Mouse (Mus musculus) adipocyte (in vitro differentiated cells): Measurements from ENCODE around the gene Lmtk2.

Experiments used
- DNase-seq: peaks from one replicate; pipeline ENCODE4 v3.0.0-alpha.2; 2016; ENCODE audit warnings: low spot score

Gene Lmtk2

DNA sequence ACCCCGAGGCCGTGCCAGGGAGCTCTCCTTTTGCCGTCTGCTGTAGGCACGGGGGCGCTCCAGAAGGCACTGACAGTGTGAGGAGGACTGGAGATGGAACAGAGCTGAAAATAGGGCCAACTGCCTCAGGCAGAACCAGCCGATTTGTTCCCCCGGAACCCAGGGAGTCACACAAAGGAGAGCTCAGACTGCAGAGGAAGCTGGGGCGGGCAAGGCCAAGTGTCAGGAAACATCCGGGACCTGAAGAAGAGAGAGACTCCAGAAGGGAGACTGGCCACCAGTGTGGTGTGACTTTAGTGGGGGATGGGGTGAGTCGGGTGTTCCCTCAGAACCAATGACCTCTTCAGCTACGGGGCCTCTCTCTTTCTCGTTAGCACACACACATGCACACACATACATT, 119.1 kb downstream of the Lmtk2 start:
- DNase-seq = no peak

DNA sequence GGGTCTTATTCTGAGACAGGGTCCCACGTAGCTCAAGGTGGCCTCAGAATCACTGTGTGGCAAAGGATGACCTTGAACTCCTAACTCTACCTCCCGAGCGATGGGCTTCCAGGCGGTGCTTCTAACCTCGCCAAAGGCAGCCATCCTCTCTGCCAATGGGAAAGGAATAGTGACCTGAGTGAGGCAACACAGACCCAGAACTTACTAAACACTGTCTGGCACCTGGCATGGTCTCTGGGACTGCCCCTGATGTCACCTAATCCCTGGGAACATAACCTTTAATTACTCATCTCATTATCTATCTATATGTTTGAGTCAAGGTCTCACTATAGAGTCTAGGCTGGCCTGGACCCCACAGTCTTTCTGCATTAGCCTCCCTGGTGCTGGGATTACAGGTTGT, 119.7 kb downstream of the Lmtk2 start:
- DNase-seq = no peak

DNA sequence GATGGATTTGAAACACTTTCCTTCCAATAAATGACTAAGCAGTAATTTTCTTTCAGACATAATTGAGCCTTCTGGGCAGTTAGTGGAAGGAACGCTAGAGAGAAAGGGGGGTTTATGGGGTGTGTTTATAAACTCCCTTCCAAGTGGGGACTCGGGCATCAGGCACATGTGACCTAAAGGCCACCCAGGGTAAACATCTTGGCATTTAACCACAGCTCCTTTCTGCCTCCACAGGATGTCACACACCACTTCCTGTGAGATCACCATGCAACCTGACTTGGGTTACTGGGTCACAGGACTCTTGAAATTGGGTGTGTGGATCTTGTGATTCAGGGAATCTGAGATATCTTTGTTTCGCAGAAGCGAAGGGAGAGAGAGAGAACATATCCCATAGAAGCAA, 121.1 kb downstream of the Lmtk2 start:
- DNase-seq = peak; percentile 66

DNA sequence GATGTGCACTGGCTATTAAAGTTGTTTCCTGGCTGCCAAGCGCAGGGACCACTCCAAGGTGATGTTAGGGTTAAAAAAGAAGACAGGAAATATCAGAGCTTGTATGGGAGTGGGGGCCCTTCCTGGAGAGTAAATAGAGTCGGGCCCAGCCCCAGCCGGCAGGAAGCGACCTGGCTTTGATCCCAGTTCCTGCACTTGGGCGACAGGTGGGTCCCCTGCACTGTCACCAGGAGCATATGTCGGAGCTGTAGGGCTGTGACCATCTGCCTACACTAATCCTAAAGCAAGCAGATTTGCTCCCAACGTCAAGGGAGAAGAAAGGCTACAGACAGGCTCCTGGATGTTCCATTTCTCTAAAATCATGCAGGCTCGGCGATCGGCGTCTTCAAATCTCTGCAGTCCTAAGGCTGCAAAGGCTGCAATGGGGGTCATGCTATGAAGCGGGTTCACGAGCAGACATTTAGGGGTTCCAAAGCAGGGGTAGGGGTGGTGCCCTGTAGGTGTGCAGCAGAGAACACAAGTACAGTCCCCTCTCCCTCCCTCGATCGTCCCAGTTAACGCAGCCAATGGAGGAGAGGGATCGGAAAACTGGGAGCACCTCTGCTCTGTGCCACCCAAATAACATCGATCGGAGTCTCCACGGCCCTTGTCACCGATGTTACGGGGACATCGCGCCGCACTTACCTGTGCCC, 122.7 kb downstream of the Lmtk2 start:
- no peak for DNase-seq

DNA sequence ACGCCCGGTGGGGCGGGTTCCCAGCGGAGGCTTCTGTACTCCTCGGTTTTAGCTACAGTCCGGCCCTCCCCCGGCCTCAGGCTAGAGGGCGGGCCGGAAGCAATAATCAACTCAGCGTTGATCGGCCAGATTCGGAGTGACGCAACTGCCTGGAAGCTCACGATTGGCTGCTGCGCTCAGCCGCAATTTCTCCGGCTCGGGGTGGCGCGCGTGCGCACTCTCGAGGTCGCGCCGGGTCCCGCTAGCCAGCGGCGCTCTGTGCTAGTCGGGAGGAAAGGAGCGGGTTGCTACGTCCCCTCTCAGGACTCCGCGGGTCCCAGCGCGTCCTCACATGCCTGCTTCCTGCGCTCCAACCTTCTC, 123.2 kb downstream of the Lmtk2 start, which contains the start of gene Tecpr1:
Gene Tecpr1, minus strand, starts transcription at position 113 of the 360 bp plus-strand sequence.
- DNase-seq = peak; percentile 96

DNA sequence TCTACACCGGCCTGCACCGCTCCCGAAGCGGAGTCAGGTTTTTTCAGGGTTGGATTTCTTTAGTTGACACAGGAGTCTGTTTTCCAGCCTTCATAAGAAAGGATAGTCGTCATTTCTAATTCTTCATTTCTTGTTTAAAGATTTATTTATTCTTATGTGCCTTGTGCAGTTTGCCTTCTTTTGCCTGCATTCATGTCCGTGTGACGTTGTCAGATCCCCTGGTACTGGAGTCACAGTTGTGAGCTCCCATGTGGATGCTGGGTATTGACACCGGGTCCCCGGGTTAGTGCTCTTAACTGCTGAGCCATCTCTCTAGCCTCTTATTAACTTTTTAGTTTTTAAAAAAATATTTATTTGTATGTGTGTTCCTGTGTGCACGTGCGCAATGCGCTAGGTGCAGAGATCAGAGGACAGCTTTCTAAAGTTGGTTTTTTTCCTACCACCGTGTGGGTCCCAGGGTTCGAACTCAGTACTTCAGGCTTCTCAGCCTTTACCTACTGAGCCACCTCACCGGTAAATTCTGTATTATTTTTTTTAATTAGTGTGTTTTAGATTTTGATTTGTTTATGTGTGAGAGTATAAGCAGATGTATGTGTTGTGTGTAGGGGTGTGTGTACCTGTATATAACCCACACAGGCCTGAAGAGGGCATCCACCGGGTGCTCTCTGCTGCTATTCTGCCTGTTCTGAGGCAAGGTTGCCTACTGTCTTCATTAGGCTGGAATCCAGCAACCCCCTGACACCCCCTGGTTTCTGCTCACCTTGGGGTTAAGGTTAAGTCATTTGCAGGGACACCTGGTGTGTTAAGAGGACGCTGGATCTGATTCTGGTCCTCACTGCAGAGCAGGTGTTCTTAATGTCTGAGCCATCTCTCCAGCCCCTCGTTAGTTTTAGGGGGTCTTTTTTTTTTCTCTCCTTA, 123.9 kb downstream of the Lmtk2 start:
- no peak for DNase-seq

DNA sequence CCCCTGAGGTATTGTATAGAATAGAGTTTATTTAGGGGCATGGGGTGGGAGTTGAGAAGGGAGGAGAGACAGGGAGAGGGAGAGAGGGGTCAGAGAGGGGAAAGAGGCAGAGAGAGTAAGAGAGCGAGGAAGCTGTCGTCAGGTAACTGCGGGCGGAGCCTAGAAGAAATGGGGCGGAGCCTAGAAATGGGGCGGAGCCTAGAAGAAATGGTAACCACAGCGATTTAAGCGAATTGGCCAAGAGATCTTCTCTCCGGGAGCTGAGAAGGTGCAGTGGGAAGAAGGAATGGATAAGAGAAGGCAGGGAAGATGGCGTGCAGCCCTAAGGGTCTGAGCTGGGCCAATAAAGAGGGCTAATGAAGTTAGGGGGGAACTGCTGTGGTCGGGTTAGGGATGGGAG, 126.0 kb downstream of the Lmtk2 start:
- no peak for DNase-seq

DNA sequence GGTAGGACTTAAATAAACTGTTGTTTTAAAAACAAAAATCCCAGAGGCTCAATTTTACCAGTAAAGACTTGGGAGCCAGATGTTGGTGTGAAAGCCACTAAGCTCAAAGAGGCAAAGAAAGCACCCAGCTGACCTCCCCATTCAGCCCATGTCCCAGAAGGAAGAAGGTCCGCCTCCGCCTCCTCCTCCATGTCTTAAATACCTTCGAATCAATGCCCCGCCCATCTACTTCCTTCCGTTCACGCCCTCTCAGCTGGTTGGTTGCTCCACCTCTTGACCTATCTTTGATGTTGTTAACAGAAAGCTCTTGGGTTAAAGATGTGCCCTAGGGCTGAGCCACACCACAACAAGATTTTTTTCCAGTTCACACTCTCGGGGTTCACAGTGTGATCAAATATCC, 130.0 kb downstream of the Lmtk2 start:
- DNase-seq = no peak

DNA sequence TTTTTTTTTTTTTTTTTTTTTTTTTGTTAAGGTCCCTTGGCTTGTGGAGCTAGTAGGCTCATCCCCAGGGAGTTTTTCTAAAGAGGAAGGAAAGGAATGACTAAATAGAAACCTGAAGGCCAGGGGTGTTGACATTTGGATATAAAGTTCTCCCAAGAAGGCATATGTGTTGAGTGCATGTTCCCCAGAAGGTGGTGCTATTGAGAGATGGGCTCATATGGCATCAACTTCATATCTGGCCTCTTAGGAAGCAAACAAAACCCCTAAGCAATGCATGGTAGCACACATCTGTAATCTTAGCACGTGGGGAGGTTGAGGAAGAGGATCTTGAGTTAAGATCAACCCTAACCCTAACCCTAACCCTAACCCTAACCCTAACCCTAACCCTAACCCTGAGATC, 131.2 kb downstream of the Lmtk2 start:
- peak; percentile 68 for DNase-seq

DNA sequence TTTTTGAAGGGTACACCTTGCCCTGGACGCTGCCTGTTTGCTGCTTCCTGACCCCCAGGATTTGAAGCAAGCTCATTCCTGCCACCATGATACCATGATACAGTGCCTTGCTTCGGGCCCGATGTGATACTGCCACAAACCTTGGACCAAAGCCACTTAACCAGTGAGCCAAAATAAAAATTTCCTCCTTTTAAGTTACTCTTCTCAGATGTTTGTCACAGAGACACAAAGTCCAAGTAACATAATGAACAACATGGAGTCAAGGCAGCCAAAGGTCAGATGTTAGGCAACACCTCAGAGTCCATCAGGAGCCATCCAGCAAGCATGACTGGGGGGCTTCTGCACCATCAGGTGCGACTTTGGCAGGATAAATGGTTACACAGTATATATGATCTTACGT, 132.3 kb downstream of the Lmtk2 start:
- no peak for DNase-seq

DNA sequence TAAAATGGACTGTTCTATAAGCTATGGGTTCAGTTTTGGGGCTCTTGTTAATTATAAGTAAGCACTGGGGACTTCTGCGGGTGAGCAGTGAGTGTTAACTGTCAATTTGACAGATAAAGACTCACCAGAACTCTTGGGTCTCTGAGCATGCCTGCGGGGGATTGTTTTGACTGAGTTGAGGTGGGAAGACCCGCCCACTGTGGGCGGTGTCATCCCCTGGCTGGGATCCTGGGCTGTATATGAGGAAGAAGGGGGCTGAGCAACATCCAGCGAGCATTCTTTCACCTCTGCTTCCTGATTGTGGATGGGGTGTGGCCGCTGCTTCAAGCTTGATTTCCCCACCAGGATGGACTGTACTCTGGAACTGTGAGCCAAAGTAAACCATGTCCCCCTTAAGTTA, 134.0 kb downstream of the Lmtk2 start:
- DNase-seq = no peak

DNA sequence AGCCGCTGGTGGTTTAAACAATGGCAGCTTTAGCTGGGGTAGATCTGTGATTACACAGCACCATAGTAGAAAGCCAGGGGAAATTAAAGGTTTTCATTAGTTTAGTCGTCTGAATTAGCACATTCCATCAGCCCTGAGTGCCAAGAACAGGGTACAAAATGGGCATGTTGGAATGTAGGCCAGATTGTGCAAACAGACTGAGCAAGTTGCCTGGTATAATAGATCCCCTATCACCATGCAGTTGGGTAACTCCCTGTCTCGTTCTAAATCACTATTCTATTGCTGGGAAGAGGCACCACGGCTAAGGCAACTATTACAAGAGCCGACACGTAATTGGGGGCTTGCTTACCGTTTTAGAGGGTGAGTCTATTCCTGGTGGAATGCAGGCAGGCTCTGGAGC, 134.5 kb downstream of the Lmtk2 start:
- DNase-seq = no peak
